Mouse (Mus musculus) brain, adult 2 months (tissue): ENCODE data around the gene Olfr206.
"Not testable (repeated sequence)": the region's sequence is repeated elsewhere in the genome, so short reads cannot be mapped to it uniquely, and the experiment has no call there.

ENCODE experiments used
- DNase-seq: peaks from one replicate; pipeline ENCODE4 v3.0.0; 2011; ENCODE audit warnings: low read depth, low spot score

The Olfr206 gene

DNA sequence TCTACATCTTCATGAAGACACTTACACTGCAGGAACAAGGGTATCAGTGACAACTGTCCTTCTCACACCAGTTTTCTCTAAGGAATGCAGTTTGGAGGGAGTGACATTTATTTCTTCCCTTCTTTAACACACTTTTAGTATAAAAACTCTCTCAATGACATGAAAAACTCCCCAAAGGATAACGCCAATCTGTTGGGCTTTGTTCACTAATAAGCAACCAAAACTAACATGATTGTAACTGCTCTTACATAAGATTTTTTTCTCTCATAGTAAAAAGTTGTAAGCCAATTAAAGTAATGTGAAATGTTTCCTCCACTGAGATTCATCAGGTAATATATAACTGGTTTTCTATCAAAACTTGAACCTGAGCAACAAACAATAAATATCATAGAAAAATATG is at the start of gene Olfr206:
Gene Olfr206, minus strand, starts transcription at position 101 of the 400 bp plus-strand sequence.
- DNase-seq = no peak

DNA sequence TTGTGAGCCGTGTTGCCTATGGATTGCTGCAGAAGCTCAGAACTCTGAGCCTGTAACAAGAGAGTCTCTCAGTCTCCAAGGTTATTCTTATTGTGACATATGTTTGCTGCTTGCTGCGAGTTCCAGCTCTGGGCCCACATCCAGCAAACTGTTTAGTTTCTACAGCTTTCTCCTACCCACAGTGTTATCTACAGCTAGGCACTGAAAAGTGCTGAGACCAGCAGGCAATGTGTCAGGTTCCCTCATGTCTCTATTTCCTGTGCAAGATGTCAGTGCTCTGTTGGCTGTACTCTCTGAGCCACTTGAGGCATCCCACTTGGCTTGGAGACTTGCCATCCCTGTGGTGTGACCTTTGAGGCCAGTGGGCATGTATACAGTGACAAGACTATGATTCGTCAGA is 44.3 kb upstream of the Olfr206 start:
- DNase-seq = peak; percentile 90

- no peak for DNase-seq
These were observed 14.8 kb upstream of the Olfr206 start, which contains the start of gene Olfr209 for GRCm38 (mm10) chr16:59363893-59364292. Olfr209 (minus strand) TSS chr16:59363993.

- no peak for DNase-seq
These were observed 18.0 kb downstream of the Olfr206 start, which contains the start of gene Olfr205 for GRCm38 (mm10) chr16:59331038-59331437. Olfr205 (minus strand) TSS chr16:59331138.

DNA sequence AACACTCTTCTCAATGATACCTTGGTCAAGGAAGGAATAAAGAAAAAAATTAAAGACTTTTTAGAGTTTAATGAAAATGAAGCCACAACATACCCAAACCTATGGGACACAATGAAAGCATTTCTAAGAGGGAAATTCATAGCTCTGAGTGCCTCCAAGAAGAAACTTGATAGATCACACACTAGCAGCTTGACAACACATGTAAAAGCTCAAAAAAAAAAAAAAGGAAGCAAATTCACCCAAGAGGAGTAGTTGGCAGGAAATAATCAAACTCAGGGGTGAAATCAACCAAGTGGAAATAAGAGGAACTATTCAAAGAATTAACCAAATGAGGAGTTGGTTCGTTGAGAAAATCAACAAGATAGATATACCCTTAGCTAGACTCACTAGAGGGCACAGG is 25.8 kb downstream of the Olfr206 start:
- DNase-seq = not testable (repeated sequence)

DNA sequence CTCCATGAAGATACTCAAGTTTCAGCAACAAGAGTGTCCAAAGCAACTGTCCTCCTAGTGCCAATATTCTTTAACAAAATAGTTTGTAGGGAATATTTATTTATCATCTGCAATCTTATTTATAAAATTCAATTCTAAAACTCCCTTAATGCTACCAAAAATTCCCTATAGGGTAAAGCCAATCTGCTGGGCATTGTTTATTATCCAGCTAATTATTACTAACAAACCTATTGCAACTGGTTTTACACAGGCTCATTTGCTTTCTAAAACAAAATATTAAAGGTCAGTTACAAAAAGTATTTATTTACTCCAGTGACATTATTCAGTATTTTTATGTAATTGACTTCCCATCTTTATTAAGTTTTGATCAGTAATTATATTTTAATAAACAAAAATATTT is 30.9 kb downstream of the Olfr206 start, which contains the start of gene Olfr204:
Gene Olfr204, minus strand, starts transcription at position 101 of the 400 bp plus-strand sequence.
- no peak for DNase-seq

DNA sequence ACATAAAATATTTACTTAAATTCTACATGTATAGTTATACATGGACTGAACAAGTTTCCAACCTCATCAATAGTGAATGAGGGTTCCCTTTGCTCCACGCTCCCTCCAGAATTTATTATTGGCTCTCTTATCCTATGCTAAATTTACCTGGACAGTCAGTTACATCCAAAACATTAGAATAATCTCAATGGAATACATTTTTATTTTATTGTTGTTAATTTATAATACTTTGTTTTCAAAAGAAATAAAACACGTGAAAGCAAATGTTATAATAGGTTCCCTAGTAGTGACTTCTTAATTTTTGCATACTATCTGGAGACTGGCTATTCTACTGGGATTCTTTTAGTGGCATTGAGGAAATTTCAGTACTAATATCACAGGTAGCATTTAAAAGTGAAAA is 50.5 kb downstream of the Olfr206 start, which contains the start of gene Olfr203:
Gene Olfr203, plus strand, starts transcription at position 301 of the 400 bp plus-strand sequence.
- DNase-seq = no peak
